Mouse (Mus musculus) megakaryocyte progenitor cell, adult 5-6 weeks (primary cell): ENCODE results near the gene Pitpnb. TPM values are rescaled to one million over a fixed set of nuclear protein-coding genes. Genes with fewer than 3 reads are reported as not detected.

Source experiments
- ATAC-seq: replicated peaks from 2 replicates; pipeline ENCODE4 v1.8.0; 2016; ENCODE audit warnings: mild to moderate bottlenecking, moderate TSS enrichment, inconsistent platforms; ENCODE audit not compliant: poor library complexity
- total RNA-seq, 2 experiments: library from RNA; stranded (forward) in 1 of 2; stranded (reverse) in 1 of 2; fragments of 157-497, 149-512 nt in 1 of 2; fragments of 200-1000 nt in 1 of 2; gene quantifications; 2 replicates each; pipeline versions ENCODE4 v1.2.3 to v1.2.4; 2015 to 2017

The Pitpnb gene
- total RNA-seq, 2 experiments from 2014 or later, result 15.8 to 65.0 TPM

DNA sequence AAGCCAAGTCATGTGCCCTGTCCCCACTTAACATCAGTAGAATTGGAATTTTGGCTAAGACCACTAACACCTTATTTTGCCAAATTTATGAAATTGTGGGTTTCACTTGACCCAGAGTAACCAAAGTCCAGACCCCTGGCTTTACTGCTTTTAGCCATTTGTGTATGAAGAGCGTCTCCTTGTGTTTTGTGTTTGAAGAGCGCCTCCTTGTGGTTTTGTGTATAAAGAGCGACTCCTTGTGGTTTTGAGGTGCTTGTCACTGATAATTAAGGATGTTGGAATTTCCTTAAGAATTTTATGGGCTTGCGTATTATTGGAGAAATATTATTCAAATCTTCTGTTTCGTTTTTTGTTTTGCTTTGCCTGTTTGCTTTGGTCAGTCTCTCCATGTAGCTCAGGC is 11.0 kb downstream of the Pitpnb start:
- peak; percentile 64 for ATAC-seq

DNA sequence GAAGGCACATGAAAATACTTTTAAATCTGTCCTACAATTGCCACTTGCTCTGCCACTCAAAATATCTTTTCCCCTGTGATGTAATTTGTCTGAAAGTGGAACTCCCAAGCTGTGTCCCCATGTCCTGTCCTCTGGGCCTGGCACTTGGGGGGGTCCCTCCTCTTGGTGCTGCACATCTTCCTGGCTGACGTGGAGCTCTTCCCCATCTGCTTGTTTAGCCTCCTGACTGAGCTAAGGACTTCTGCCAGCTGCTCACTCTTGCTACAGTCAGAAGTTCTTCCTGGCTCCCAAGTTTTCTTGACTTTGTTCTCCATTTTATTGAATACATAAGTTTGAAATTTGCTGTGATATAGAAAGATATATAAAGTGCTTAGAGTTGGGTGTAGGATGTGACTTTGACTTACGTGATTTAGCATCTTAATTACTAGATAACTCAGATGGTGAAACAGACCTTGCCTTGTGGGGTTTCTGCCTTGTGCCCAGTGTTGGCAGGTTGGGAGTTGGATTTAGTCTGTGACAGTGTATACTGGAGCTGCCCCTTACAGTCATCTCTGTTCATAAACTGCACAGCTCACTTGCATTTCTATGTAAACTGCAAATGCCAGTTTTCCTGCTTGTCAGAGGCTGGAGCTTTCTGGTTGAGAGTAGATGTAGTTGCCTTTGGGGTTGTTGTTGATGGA is 14.3 kb downstream of the Pitpnb start:
- ATAC-seq, result no peak

DNA sequence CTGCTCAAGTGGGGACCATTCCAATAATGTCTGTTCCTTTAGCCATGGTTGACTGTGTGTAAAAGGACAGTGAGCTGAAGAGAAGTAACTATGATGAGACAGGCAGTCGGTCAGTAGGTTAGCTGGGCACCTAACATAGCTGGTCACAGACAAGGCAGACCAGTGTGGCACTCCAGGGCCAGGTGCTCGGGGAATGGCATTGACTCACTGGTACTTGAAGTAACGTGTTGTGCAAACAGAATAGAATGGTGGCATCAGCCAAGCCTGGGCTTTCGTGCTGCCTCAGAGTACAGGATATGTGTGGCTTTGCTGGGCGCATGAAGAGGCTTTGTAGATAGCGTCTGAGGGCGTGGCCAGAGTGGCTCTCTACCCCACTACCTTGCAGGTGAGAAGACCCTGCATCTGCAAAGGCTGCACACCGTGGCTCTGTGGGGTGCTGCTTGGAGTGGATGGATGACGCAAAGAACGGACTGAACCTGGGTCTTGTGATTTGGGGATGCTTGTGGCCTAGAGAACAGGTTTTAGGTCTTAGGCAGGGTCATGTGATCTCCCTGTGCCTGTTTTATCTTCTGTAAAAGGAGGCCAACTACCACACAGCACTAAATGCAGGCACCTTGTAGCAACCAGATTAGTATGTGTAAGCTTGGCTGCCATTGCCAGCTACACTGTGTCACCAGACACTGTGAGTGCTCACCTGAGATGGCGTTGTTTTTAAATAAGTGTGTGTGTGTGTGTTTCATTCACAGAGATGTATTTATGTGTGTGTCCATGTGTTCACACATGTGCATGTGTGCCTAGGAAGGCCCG is 26.5 kb downstream of the Pitpnb start:
- peak; percentile 42 for ATAC-seq

DNA sequence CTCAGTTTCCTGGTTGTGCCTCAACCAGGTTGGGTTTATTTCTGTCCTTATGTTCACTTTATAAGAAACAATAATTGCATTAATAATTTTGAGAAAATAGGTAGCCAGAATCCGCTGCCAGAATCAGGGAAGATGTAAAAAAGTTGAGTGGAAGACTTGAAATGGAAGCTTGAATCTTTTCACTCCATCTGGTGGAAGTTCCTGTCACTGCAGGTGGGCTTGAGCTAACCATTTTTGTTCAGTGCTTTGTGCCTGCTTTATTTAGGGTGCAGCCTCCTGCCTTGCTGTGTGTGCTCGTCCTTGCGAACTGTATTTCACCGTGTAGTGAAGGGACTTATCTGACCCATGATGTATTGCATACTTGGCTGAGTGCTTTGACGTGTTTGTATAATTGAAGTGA is 30.0 kb downstream of the Pitpnb start:
- ATAC-seq, result no peak

DNA sequence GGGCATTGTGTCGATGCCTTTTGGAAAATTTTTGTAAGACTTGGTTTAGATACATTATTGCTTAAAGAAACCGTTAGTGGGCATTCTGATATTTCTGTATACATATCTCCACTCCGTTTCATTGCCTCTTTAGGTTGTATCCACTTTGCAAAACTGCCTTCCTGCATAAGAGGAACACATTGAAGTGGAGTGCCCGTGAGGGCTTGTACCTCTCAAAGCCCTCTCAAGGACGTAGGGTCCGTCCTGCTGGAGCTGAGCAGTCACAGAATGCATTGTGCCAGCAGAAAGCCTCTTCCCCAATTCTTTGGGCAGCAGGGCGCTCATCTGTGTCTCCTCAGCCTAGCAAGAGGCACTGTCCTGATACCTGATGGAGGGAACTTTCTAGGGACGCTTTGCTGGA is 30.5 kb downstream of the Pitpnb start:
- no peak for ATAC-seq

DNA sequence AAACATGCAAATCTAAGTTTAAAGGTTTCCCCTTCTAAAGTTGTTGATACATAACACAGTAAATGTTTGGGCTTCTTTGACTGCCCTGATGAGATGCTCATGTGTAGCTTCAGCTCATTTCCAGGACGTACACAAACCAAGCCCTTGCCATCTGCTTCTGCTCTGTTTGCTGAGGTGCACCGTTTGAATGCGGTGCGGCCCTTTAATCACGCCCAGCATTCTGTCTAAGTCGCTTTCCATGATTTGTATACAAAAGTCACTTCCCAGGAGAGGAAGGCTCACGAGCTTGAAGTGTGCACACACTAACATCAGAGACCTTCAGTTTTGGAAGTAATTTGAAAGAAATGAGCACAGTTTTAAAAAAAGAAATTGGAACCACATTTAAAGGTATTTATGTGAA is 31.3 kb downstream of the Pitpnb start:
- ATAC-seq, result no peak

DNA sequence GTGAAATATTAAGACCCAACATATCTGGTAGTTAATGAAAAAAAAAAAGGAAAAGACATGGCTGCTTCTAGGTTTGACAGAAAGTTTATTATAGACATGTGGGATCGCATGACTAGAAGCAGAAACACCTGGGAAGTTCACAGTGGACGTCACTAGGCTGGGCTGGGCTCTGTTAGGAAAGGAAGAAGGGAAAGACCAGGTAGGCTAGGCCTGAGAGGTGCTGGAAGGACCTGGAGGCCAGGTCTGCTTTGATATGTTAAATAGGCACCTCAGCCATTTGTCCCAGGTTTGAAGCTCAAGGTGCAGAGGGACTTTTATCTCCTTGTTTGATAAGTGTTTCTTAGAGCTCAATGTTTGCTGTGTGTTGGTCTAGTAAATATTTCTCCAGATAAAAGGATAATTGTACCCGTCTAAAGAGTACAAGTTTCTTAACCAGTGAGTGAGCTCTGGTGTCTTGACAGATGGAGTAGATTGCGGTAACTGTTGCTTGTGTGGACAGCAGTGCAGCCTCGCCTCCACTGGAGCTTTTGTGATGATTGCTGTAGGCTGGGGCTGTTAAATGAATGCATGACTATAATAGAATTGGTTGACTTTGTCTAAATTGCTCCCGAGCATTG is 33.0 kb downstream of the Pitpnb start:
- no peak for ATAC-seq

DNA sequence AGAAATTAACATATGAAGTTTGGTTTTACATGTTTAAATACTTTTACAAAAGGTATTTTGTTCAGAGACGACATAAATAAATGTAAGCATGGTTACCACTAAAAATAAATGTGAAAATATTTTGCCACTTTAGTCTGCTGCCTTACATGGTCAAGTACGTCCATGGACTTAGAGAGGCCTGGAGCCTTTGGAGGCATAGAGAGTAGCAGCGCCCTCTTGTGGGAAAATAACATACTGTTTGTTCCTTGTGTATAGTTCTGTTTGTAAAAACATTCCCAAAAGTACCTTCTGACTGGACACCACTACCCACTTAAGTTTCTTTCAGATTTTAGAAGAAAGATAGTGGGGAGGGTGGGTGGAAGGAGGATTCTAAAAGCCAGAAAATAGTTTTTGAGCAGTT is 34.0 kb downstream of the Pitpnb start:
- ATAC-seq, result peak; percentile 65; the same call in 1 of the 2 replicates

DNA sequence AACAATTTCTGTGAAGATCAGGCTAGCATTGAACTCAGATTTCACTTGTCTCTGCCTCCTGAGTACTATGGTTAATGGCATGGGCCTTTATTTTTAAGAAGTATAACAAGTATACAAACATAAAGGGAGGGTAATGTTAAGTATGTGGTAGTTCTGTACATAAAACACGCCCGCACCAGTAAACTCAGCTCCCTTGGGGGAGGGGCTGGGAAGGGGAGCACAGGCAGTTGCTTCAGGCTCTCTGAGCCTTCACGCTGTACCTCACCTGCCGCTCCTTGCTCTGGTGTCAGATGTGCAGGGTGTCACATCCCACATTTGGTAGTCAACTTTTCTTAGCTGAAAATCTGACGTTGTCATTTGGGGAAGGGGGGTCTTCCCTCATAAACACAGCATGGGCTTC is 35.6 kb downstream of the Pitpnb start:
- no peak for ATAC-seq

DNA sequence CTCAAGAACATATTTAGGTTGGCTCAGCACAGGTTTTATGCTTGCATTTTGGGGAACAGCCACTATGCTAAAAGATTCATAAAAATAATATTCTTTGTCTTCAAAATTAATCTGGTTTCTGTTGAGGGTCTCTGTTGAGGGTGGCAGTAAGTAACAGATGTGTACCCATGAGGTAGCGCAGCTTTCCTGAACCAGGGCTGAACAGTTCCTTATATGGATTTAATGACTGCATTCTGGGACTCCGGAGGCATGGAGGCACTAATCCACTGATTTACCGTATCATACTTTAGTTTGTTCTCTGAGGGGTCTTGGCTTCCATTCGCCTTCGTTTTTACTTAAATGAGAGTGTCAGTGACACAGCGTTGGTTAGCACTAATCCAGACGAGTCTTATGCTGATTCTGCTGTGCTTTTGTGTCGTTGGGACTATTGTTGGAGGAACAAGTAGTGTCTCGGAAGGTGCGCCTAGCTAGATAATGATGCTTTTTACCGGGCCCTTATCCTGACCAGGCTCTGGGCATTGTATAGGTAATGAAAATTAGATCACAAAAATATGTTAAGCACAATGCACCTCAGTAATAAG is 37.5 kb downstream of the Pitpnb start:
- ATAC-seq, result no peak

DNA sequence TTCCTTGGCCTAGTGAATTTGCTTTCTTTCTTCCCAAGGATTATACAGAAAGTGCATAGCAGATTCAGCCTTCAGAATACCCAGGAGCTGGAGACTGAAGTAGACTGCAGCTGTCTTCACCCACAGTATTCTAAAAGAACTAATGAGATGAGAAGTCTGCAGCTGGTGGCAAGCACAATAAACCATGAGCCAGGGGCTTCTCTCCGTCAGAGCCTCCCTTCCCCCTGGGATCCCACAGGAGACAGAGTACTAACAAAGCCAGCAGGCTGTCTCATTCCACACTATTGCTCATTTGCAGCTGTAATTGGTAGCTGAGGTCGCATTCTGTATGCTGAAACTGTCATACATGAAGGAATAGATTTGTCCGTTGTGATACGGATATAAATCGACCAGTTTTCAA is 38.0 kb downstream of the Pitpnb start:
- no peak for ATAC-seq

DNA sequence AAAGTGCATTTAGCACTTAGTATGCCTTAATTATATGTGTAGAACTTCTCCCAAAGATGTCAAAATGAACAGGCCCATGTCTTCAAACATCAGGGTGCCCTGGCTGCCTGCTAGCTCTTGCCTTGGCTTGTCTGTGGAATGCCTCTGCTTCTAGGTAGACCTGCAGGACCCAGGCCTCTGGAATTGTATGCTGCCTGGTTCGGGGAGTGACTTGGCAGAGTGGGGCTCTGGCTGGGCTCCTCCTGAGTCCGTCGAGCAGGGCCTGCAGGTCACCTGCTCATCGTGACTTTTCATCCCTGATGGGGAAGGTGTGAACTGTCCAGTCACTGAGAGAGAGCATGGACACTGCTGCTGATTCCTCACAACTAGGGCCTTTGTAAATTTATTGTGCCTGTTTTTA is 45.1 kb downstream of the Pitpnb start:
- ATAC-seq, result no peak

DNA sequence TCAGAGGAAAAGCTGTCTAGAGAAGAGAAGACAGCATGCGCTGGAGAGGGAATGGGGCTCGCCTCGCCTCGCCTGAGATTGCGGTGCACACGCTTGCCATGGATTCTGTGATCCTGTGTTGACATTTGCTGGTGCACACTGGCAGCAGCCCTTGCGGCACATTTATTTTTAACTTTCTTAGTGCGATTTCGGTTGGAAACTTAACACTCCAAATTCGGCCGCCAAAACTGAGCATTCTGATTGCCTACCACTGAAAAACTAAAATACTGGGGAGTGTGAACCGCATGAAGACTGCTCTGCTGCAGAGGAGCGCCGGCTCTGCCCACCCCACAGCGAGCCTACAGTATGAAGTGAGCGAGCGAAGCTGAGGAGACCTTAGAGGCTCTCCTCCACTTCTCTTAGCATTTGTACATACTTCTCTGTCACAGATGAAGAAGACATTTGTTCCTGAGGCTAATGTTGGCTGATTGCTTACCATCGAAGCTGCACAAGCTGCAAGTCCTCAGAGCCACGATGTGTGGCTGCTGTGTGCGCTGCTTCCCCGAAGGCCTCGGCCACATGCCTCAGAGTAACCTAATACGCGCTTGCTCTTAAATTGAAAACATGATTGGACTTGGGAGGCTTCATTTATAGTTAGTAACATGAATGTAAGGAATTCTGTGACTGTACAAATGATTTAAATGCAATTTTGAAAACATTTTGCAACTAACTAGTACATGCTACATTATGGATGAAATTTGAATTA is 45.9 kb downstream of the Pitpnb start:
- ATAC-seq, result no peak

DNA sequence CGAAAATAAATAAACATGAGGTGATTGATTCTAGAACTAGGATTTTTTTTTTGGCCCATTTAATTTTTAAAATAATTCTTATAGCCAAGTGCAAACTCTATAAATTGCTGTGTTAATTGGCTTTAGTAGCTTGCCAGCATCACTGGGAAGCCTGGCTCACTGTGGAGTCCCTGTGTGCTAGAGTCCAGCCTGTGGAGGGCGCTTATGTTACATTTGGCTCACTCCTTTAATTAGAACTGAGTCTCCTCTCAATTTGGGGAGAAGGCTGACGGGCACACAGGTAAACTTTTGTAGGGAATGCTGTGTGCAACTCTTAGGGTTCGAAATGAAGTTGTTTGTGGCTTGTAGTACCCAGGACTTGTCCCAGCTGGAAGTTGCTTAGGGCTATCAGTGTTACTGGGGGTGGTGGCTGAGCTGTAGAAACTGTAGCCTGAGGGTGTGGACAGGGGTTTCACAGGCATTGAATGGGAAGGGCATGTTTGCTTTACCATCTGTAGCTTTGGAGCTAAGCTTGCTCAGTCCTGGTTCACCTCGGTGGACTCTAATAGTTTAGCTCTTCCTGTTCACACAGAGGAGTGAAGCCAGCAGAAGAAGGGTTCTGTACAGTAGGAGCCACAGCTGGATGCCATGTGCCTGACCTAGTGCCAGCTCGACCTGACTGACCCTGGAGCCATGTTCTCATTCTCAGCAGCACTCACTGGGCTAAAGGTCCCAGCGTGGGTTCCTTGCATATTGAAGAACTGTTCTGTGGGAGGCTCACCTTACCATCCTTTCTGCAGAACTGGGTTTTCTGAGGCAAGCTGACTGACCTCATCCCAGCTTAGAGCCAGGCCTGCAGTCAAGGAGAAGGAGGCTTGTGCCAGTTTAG is 47.8 kb downstream of the Pitpnb start:
- no peak for ATAC-seq

DNA sequence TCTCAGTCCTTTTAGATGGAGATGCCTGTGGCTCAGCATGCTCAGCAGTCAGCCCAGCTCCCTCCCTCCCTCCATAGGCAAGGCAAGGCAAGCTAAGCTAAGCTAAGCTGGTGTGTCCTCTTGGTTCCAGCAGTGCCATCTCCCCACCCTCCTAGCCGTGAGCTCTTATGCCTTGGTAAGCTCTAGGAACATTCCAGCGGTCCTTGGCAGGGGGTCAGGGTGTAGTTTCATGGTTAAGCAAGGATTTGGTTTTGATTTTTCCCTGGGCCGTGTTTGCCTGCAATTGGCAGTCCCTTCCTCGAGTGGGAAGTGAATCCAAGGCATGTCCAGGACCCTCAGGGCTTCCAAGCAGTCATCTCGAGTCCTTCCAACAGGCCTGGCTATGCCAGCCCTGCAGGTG is 52.8 kb downstream of the Pitpnb start:
- ATAC-seq, result no peak

DNA sequence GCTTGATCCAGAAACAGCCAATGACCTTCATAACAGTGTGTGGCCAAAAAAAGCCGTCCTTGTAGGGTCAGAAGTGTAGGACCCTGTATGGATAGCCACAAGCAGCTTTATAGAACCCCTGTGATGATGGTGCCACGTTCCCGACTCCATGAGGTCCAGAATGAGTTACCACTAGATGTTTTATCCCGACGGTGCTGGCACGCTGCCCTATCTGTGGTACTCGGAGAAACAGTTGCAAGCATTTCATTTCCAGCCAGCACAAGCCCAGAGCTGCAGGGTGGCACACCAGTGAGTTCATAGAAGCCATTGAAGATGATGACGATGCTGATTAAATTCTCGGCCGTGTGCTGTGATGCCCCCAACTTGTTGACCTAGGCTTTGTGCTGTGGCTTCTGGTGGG is 60.3 kb downstream of the Pitpnb start:
- ATAC-seq, result no peak

DNA sequence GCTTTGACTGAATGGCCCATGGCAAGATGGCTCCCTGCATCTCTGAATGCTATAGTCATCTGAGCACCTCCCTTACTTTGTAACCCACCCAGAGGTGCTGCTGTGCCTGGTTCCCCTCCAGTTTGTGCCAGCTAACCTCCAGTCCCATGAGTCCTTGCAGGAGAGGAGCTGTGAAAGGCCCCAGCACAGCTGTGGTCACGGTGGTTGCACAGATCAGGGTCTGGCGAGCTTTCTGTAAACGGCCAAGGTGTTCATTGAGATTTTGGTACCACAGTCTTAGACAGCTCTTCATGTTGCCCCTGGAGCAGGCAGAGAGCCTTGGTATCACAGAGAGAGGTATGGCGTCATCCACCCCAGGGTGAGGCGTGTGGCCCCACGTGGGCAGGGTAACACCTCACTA is 60.9 kb downstream of the Pitpnb start:
- ATAC-seq, result no peak

DNA sequence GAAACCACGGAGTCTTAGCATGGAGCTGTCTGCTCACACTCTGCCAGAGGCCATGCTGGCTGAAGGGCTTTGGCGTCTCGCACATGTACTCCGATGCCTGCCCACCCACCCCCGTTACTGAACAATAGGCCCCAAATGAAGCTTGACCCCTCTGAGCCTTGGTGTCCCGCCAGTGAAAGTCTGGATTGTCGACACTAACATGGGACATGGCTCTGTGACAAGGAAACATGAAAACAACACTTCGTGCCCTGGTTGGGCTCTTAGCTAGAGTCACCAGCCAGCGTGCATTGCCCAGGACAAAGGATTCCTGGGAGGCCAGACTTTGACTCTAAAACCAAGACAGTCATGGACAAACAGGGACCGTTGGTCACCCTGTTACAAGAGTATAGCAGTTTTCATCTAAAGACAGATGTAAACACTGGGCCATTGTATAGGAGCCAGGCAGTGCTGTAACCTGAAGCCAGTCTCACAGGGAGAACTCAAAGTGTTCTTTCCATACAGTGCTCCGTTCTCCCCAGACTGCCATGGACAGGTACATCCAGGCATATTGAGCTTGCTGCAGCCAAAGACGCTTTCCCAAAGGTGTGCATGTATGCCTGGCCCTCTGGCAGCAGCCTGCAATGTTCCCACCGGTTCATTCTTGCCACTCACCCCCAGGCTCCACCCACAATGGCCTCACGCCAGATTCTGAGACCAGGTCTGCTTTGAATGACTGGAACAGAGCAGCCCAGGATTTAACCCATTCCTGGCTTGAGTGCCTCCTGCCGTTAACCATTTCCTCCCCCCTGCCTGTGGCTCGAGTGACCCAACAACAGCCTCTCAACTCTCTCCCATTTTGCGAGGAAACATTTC is 63.0 kb downstream of the Pitpnb start:
- ATAC-seq, result peak; percentile 24; the same call in 1 of the 2 replicates
